Mouse (Mus musculus): ENCODE measurements around the gene Olfr140.

- TF ChIP-seq ZNF384 (IDR thresholded peaks at IDR 0.05; ENCODE audit: low read depth, low read length) (no peak), MAFK (IDR thresholded peaks at IDR 0.05; ENCODE audit: insufficient read depth, low read depth, low read length) (no peak), CHD2 (IDR thresholded peaks at IDR 0.05; ENCODE audit: low read depth, low read length) (no peak), ZC3H11A (IDR thresholded peaks at IDR 0.05; ENCODE audit: borderline replicate concordance, low read depth, low read length) (no peak)
Observed at GRCm38 (mm10) chr2:90063494-90063893, at the start of gene Olfr140.
